Mouse (Mus musculus): ENCODE measurements around the gene Emp1. TPM values are rescaled to one million over a fixed set of nuclear protein-coding genes. Genes with fewer than 3 reads are reported as not detected.

Gene Emp1
- total RNA-seq, 4 experiments from 2014 or later: 12.3 to 26.2 (median 18.0) TPM

DNA sequence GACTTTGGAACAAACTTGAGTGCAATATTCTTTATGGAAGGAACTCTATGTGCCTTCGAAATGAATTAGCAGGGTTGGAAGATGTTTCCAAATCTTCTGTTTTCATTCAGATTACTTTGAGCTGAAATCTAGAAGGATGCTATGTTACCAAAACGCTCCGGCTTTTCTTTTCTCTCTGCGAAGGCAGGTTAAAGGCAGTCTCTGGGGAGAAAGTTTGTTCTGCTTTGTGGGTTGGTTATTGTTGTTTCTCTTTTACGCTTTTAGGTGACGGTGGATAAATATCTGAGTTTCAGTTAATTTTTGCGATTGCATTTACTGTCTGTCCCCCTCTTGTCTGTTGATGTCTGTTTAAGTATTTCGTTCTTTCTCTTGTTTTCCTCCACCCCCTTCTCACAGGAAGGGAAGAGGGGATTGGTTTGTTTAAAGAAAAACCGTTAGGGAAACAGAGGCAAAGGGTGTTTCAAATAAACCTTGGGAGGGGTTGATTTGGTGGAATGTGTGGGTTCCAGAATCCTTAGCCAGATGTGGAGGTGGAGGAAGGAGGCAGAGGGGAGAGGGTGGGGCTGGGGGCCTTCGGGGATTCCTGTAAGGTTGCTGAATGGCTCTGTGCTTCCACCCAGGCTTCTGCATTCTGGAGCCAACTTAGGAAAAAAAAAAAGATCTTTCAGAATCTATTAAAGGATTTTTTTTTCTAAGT, 1.1 kb downstream of the Emp1 start:
- no peak for DNase-seq (ENCODE audit: low spot score in 2 of 2)

DNA sequence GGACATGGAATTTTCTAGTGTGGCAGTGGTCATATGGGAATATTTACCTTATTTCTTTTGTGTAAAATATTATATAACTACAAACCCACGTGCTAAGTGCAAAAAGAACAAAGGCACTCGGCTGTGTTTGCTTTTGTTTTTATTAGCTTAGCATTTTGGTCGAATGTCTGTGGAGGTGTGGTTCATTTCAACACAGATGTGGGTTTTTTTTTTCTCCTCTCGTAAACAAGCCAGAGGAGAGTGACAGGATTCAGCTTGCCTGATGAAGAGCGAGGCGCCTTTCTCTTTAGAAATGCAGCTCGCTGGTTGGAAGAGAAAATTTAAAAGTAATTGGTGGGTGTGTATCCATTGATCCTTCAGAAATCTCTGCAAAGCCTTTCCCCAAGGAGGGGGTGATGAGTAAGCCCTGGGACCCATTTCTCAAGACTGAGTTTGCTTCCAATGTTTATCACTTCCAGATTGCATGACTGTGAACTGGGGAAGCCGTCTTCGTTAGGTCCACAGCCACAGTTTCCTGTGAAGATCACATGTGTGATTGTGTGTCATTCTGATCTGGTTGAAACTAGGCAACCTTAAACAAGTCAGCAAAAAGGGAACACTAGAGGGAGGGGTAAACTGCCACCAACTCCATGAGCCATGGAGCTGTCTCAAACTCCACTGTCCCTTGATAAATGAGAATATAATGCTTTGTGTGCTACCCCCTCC, 1.8 kb downstream of the Emp1 start:
- DNase-seq (ENCODE audit: low spot score in 2 of 2): peak; percentile 41 to 43

DNA sequence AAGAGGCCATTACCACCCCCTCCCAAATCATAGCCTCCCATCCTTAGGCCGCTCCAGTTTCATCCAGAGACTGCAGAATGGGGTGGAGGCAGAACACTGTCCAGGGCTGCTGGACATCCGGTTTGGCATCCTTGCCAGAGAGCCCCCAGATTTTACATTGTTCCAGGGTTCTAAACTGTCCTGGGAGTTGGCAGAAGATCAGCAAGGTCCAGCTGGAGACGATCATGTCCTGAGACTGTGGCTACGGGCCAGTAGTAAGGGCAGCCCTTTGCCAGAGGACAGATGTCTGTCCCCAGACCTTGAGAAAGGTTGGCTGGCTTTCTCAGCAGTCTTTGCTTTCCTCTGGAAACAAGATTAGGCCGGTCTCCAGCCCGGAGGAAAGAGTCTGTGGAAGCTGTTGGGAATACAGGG, 2.6 kb downstream of the Emp1 start:
- peak; percentile 76 to 85 for DNase-seq (ENCODE audit: low spot score in 2 of 2)

DNA sequence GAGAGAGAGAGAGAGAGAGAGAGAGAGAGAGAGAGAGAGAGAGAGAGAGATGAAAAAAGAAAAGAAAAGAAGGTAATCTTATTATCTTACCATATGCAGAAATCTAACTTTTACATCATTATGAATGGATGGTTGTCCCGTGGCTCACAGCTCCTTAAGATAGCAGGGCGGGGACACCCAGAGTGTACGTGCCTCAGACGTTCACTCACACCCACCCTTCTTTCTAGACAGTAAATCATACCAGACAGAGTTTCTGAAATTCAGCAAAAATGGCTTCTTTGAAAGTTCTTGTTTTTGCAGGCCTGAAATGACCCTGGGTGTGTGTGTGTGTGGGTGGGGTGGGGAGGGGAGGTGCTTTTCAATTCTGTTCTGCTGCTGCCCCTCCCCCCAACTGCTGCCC, 3.3 kb downstream of the Emp1 start:
- DNase-seq (ENCODE audit: low spot score in 2 of 2): no peak

DNA sequence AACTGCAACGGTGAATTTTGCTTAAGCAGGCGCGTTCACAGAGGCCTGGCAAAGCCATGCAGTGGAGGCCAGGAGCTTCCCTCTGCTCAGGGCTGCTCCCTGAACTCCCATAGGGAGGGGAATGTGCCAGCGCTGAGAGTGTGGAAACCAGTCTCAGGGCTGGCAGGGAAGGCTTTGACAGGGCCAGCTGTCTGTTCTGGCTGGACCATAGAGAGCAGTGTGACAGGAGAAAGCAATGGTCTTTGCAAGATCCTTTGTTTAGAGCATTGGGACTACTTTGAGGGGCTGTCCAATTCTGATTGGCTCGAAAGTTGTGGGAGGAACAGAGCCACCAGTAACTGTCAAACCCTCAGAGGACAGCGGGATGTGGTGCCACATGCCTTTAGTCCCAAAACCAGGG, 5.9 kb downstream of the Emp1 start:
- DNase-seq (ENCODE audit: low spot score in 2 of 2): no peak

DNA sequence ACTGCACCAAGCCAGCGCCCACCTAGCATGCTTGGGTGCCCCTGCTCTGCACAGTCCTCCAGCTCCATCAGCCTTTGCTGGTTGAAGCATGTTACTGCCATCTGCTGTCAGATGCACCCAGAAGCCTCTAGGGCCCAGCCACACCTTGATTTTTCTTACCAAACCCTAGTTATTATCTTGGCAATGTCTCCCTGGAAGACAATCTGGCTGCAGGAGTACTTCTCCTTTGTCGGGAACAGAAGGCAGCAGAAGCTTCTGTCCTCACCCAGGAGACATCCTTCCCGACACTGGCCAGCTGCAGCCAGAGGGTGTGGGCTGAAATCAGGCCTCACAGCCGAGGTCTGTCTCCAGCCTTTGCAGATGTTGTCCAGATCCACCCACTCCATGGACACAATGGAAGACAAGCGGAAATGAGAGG, 7.2 kb downstream of the Emp1 start:
- DNase-seq (ENCODE audit: low spot score in 2 of 2): peak; percentile 55 to 69

DNA sequence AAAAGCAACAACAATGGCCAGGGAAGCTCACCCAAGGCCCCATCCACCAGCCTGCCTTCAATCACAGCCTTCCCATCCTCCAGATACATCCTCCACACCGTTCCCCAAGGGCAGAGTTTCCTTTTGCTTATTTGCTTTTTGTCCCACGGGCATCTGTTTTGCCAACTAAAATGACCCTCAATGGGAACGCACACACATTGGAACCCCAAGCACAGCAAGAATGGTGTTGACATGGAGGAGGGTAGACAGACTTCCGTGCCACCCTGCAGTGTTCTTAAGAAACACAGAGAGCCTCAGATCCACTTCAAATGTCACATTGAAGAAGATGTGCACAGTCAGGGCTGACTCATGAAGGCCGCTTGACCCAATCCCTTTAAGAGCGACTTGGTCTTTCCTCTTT, 8.6 kb downstream of the Emp1 start:
- no peak for DNase-seq (ENCODE audit: low spot score in 2 of 2)

DNA sequence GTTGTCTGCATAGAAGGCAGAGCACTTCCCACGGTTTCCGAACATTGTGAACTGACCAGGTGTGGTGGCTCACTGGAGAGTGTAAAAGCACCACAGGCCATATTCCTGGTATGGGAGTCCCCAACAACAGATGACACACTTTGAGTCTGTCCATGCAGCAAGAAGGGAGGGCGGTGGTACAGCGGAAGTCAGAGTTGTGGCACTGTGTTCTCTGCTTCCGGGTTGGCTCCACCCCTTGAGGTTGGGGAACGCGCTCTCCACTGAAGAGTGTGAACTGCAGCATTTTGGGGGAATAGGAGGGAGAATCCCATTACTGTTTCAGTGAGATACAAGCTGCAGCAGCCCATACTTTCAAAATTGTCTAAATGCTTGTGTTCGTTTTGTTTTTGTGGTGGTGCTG, 11.0 kb downstream of the Emp1 start:
- DNase-seq (ENCODE audit: low spot score in 2 of 2): no peak

DNA sequence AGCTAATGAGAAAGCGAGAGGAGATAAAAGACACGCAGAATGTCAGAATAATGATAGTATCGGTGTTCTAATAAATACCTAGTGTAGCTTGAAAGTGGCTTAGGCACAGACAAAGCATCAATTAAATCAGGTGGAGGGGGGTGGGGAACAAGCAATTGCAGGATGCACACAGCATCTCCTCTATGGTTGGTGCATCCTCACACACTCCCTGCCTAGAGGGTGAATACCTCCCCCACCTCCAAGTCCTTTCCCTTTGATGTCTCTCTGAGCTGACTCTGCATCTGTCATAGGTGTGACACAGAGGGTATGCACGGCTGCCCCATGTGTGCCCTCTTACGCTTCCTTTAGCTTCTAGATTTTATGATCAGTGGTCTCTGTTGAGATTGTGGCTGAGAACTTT, 13.5 kb downstream of the Emp1 start:
- DNase-seq (ENCODE audit: low spot score in 2 of 2): no peak

DNA sequence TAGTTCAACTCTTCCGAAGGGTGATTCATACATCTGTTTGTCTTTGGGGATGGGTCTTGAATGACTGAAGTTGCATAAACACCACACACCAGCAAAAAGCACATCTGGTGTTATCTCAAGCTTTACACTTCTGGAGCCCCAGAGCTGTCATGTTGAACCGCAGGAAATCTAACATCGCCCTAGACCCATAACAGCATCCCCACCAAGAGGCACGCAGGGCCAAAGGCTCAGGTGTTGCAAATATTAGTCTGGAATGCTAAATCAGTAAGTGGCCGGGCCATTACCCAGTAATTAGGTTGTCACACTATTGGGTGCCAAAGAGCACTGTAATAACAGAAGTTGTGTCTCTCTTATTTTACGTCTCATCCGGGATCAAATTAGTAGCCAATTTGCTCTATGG, 13.9 kb downstream of the Emp1 start:
- no peak for DNase-seq (ENCODE audit: low spot score in 2 of 2)

DNA sequence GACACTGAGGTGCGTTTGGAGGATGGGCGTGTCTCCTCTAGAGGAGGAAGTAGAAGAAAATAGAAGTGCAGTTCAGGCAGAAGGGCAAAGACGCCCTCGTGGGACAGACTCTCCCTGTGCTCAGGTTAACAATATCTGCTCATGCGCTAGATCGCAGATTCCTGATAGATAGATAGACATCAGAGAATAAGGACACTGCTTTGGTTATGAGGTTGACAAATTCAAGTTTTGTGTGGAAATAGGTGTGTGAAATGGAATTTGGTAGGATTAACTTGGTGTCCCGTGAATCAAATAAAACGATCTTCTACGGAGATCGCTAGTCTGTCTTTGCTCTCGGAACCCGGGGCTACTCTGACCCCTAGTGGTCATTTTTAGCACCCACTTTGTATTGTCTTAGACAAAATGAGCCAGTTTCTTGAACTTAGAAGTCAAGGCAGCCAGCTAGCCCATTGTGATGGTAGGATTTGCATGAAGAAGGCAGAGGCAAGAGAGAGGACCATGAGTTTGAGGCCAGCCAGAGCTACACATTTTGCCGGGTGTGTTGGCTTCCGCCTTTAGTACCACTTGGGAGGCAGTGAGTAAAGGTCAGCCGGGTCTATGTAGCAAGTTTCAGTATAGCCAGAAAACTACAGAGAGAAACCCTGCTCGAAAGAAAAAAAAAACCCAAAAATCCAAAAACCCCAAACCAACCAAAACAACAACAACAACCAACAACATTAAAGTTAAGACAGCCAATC, 15.4 kb downstream of the Emp1 start:
- peak in 1 of 2 experiments; percentile 36 for DNase-seq (ENCODE audit: low spot score in 2 of 2)

DNA sequence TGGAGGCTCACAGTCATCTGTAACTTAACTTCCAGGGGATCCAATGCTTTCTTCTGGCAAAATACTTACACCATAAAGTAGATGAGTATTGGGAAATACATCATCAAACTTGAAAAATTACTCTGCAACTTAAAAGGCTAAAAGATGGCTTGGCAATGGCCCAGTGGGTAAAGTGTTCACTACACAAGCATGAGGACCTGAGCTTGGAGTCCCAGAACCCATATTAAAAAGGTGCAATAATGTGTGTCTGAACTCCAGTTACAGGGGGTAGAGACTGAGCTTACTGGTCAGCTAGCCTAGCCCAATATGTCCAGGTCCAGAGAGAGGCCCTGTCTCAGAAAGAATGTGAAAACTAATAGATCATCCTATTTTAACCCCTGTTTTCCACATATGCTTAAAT, 21.6 kb downstream of the Emp1 start:
- no peak for DNase-seq (ENCODE audit: low spot score in 2 of 2)

DNA sequence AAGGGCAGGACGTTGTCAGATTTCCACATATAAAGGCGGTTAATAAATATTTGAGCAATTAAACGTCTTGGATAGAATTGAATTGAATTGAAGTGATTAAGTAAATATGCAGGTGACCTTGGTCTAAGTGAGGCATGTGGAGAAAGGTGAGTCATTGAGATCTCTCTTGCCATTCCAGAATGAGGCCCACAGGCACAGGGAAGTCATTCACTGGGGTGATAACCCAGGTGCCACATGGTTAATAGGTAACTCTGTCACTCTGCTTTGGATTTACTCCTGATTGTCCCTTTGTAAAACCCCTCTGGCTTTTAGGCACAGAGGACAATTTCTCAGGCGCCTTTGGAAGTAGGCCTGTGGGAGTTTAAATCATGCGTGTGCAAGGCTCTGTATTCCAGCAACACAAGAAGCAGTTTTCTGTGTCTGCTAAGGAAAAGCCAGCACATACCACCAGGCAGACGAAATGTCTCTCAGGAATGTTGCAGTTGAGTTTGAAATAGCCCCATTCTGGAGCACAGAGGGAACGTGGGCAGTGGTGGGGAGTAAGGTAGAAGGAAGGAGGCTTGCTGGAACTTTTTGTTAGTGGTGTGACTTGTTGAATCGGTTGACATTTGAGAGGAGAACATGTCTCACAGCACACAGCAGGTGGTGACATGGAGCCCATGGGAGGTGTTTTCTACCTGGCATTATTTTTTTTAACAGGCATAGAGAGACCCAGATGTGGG, 23.6 kb downstream of the Emp1 start:
- no peak for DNase-seq (ENCODE audit: low spot score in 2 of 2)

DNA sequence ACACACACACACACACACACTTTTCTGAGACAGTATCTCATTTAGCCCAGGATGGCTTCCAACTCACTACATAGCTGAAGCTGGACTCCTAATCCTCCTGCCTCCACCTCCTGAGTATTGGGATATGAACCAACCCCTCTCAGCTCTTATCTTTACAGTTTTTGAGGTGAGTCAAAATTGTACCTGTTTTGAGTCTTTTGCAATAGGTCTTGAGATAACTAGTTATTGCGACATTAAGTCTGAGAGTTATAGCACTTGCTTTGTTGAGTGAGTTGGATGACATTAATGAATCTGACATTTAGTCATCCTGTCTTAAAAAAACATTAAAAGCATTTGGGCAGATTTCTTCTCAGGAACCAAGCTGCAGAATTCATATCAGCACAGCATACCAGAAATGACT, 25.3 kb downstream of the Emp1 start:
- DNase-seq (ENCODE audit: low spot score in 2 of 2): no peak

DNA sequence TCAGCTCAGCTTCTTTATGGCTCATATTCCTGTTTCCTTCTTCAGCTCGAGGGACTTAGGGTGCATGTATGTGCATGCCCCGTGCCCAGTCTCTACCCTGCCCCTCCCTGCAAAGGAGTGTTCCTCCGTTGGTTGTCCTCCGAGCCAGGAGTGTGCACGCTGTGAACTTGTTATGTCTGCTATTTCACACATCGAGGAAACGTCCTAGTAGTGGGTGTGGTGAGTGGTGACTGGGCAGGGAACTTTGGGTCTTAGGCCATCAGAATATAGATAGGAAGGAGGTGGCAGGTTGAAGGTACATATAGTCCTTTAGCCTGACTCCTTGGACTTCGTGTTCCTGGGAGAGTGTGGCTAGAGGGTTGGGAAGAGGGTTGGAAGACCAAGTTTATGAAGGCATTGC, 26.4 kb downstream of the Emp1 start:
- no peak for DNase-seq (ENCODE audit: low spot score in 2 of 2)

DNA sequence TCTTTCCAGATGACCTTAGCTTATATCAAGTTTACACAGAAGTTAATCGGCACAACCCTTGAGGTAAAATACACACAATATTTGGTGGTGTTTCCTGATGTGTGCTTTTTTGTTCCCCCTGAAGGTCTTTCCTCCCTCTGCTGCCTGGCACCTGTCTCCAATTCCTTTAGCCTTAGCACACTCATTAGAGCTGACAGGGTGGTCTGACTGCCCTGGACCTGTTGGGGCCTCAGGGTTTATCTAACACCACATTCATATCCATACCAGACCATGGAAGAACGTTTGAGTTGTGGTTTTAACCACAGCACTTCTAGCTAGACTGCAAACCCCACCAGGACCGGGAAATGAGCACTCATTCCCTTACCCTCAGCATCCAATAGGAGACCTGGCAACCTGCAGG, 28.1 kb downstream of the Emp1 start:
- no peak for DNase-seq (ENCODE audit: low spot score in 2 of 2)

DNA sequence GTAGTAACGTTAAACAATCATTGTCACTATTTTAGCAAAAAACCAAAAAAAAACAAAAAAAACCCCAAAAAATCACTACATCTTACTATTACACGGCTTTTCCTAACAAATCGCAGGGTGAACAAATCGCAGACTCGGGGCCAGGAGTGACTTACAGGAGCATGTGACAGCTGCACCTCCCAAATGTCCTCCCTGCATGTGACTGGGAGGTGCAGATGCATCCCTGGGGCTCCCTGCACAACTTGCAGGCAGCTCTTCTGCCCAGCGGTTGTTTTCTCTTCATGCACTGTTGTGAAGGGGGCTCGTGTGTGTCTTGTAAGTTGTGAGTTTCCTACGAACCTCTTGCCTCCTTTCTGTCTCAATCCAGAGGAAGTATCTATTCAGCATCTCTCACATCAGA, 33.0 kb downstream of the Emp1 start:
- DNase-seq (ENCODE audit: low spot score in 2 of 2): no peak

DNA sequence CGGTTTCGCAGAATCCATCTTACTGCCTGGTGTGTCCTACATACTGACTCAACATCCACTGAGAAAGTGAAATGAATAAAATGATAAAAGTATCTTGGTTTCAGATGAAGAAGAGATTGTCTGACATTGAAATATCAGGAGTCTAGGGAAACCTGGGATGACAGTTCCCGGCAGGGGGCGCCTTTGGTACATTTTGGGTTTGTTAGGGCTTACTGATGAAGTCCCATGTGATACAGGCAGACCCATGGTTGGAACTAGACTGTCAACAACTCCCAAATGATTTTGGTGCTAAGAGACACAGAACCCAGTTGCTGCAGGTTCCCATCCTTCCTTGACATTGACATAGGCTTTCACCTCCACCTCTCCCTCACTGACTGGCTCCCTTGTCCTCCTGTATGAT, 34.7 kb downstream of the Emp1 start:
- no peak for DNase-seq (ENCODE audit: low spot score in 2 of 2)

DNA sequence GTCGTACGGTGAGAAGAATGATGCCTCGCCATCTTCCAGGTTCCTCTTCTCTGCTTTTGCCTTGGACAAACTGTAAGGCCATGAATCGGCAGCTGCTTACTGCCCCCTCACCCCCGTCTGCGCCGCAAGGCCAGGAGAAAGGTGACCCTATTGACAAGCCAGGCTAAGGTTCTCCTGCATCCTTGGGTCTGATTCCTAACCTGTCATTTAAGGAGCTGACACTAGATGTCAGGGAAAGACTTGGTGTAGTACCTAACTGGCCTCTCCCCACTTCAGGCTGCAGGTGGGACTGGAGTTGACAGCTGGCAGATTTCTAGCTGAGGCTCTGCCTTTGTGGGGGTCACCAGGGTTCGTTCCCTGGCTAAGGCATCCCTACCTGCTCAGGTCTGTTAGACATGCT, 35.4 kb downstream of the Emp1 start:
- no peak for DNase-seq (ENCODE audit: low spot score in 2 of 2)

DNA sequence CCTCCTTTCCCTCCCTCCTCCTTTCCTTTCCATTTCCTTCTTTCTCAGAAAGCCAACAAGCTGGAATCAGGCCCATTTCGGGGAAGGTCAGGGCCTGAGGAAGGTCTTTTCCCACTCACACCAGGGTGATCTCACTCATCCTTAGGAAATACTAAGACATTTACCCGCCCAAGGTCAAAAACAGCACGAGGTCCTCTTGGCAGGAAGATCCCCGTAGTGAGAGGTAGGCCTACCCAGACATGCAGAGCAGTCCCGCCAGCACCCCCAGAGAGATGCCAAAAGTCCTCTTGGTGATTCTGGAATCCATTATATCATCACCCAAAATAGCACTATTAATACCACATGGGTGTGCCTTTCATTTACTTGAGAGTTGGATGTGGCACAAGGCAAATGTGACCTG, 36.5 kb downstream of the Emp1 start:
- peak; percentile 45 to 70 for DNase-seq (ENCODE audit: low spot score in 2 of 2)

DNA sequence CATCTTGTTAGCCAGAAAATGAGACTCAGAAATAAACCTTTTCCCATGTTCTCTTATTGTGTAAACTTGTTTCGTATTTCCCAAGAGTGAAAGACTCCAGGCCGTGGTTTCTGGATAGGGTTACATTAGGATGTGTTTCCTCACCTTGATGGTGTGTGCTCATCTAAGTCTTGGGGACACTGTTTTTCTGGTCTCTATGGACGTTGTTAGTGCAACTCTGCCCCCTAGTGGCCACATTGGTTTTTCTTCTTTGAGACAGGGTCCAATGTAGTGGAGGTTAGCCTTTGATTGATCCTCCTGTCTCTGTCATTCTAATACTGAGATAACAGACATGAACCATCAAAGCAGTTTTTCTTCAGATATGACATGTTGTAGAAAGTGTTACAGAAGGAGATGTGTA, 38.0 kb downstream of the Emp1 start:
- peak; percentile 42 to 44 for DNase-seq (ENCODE audit: low spot score in 2 of 2)

DNA sequence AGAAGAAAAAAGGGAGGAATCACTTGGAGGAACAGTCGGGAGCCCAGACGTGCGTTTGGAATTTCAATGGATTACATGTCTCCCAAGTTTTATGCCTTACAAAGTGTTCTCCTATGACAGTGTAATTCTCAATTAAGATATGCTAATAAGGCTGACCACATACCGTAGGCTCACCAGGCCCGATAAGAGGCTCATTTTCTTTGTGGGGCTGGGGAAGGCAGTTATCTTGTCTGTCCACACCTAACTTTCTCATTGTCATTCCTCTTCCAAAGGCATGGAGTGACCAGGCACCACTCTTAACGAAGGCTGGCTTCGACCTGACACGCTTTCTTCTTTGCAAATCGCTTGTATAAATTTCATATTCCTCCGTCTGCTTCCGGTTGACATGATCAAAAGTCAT, 42.7 kb downstream of the Emp1 start:
- no peak for DNase-seq (ENCODE audit: low spot score in 2 of 2)
